ENCODE assay signal across 28 mouse cellular contexts in genomic region chr8:104059922-104060321, GRCm38 (mm10). TPM values are rescaled to one million over a fixed set of nuclear protein-coding genes. Genes with fewer than 3 reads are reported as not detected.
DNase-seq lines count a peak whose midpoint lies in the region; ATAC-seq lines count a peak whose summit lies in the region.
"Had no signal": no experiment of that assay in that cellular context is flagged by ENCODE, and none has a peak within 500 bp of the region (broad histone marks: within the 10 kb centered on the region; RNA-seq: fewer than 3 reads in every experiment).

No protein-coding gene starts in this region.

- no peak for ATAC-seq in kidney, embryonic 16.5 days (ENCODE audit: low FRiP score, low TSS enrichment)
- ATAC-seq in midbrain, embryonic 13.5 days, result no peak
- ATAC-seq in midbrain, embryonic 14.5 days (ENCODE audit: low FRiP score, low TSS enrichment), result no peak
- ATAC-seq in intestine, embryonic 16.5 days, result no peak
- ATAC-seq: forebrain, embryonic 14.5 days; forebrain, postnatal 0 days; hindbrain, embryonic 16.5 days; Patski had no signal

- H3K9ac ChIP-seq in kidney, embryonic 16.5 days (replicated peaks; ENCODE audit: low read length), result no peak overlapping the region
- no peak overlapping the region for H3K9ac ChIP-seq in midbrain, embryonic 13.5 days (replicated peaks)
- no peak overlapping the region for H3K9ac ChIP-seq in midbrain, embryonic 14.5 days (replicated peaks; ENCODE audit: low read length)
- H3K9ac ChIP-seq in intestine, embryonic 16.5 days (ENCODE audit: low read depth, low read length), result no peak overlapping the region
- H3K9ac ChIP-seq: embryonic facial prominence, embryonic 12.5 days; embryonic facial prominence, embryonic 15.5 days; forebrain, postnatal 0 days; heart, embryonic 12.5 days; heart, embryonic 15.5 days; hindbrain, embryonic 12.5 days had no signal

- H3K4me1 ChIP-seq in kidney, embryonic 16.5 days (ENCODE audit: insufficient read depth, low read length), result peaks cover 11% of the 10 kb centered on the region
- peaks cover 38% of the 10 kb centered on the region for H3K4me1 ChIP-seq in midbrain, embryonic 13.5 days (replicated peaks)
- H3K4me1 ChIP-seq in midbrain, embryonic 14.5 days (ENCODE audit: control insufficient read depth, insufficient read depth, low read length), result peaks cover 18% of the 10 kb centered on the region
- peaks cover 32% of the 10 kb centered on the region for H3K4me1 ChIP-seq in intestine, embryonic 16.5 days (ENCODE audit: control insufficient read depth, insufficient read depth, low read length)
- H3K4me1 ChIP-seq: heart, embryonic 12.5 days; heart, embryonic 15.5 days had no signal

- no peaks in the 10 kb centered on the region for H3K9me3 ChIP-seq in kidney, embryonic 16.5 days (ENCODE audit: low read length)
- no peaks in the 10 kb centered on the region for H3K9me3 ChIP-seq in midbrain, embryonic 13.5 days
- no peaks in the 10 kb centered on the region for H3K9me3 ChIP-seq in midbrain, embryonic 14.5 days (ENCODE audit: control insufficient read depth, low read length)
- no peaks in the 10 kb centered on the region for H3K9me3 ChIP-seq in intestine, embryonic 16.5 days (ENCODE audit: control insufficient read depth, low read length)
- H3K9me3 ChIP-seq: embryonic facial prominence, embryonic 12.5 days; embryonic facial prominence, embryonic 15.5 days; heart, embryonic 12.5 days; heart, embryonic 15.5 days; hindbrain, embryonic 12.5 days had no signal

- 66% methylated on average over 5 of the region's 5 CpGs for WGBS in kidney, embryonic 16.5 days
- WGBS in midbrain, embryonic 13.5 days, result 71% methylated on average over 5 of the region's 5 CpGs
- WGBS in midbrain, embryonic 14.5 days, result 58% methylated on average over 5 of the region's 5 CpGs
- WGBS in intestine, embryonic 16.5 days, result 48% methylated on average over 5 of the region's 5 CpGs

- no peak overlapping the region for H3K4me2 ChIP-seq in kidney, embryonic 16.5 days (replicated peaks; ENCODE audit: low read depth, low read length)
- H3K4me2 ChIP-seq in midbrain, embryonic 13.5 days (replicated peaks), result no peak overlapping the region
- H3K4me2 ChIP-seq in midbrain, embryonic 14.5 days (ENCODE audit: low read length), result no peak overlapping the region
- H3K4me2 ChIP-seq in intestine, embryonic 16.5 days (ENCODE audit: low read depth, low read length), result no peak overlapping the region
- H3K4me2 ChIP-seq: embryonic facial prominence, embryonic 12.5 days; embryonic facial prominence, embryonic 15.5 days; heart, embryonic 12.5 days; heart, embryonic 15.5 days; hindbrain, embryonic 12.5 days had no signal

- no peak overlapping the region for H3K27ac ChIP-seq in kidney, embryonic 16.5 days (ENCODE audit: low read length)
- 0 out of 2 replicates have a peak overlapping the region, but pooled peaks have one; percentile 11 for H3K27ac ChIP-seq in midbrain, embryonic 13.5 days
- no peak overlapping the region; the same call in 1 of the 2 replicates for H3K27ac ChIP-seq in midbrain, embryonic 14.5 days (replicated peaks; ENCODE audit: low read depth, low read length)
- peak overlapping the region; percentile 84 for H3K27ac ChIP-seq in intestine, embryonic 16.5 days (ENCODE audit: low read length)
- H3K27ac ChIP-seq: embryonic facial prominence, embryonic 12.5 days; embryonic facial prominence, embryonic 15.5 days; gastrocnemius, adult 2 months; heart, embryonic 15.5 days; hindbrain, embryonic 12.5 days had no signal

- intact Hi-C loops in heart, postnatal 14 days (cut with DNase I), result no loop called here

- H3K36me3 ChIP-seq in kidney, embryonic 16.5 days (ENCODE audit: insufficient read depth, low read length), result no peaks in the 10 kb centered on the region
- H3K36me3 ChIP-seq in midbrain, embryonic 13.5 days, result no peaks in the 10 kb centered on the region
- no peaks in the 10 kb centered on the region for H3K36me3 ChIP-seq in midbrain, embryonic 14.5 days (ENCODE audit: control insufficient read depth, insufficient read depth, low read length)
- no peaks in the 10 kb centered on the region for H3K36me3 ChIP-seq in intestine, embryonic 16.5 days (ENCODE audit: control insufficient read depth, insufficient read depth, low read length)
- H3K36me3 ChIP-seq: embryonic facial prominence, embryonic 12.5 days; embryonic facial prominence, embryonic 15.5 days; G1E; heart, embryonic 12.5 days; heart, embryonic 15.5 days; hindbrain, embryonic 12.5 days had no signal

- no peaks in the 10 kb centered on the region for H3K27me3 ChIP-seq in kidney, embryonic 16.5 days (ENCODE audit: insufficient read depth, low read length)
- H3K27me3 ChIP-seq in midbrain, embryonic 13.5 days, result 0 out of 2 replicates have a peak, but pooled peaks cover 4% of the 10 kb centered on the region
- no peaks in the 10 kb centered on the region for H3K27me3 ChIP-seq in midbrain, embryonic 14.5 days (ENCODE audit: control insufficient read depth, insufficient read depth, low read length)
- H3K27me3 ChIP-seq in intestine, embryonic 16.5 days (replicated peaks; ENCODE audit: control insufficient read depth, insufficient read depth, low read length), result no peaks in the 10 kb centered on the region
- H3K27me3 ChIP-seq: embryonic facial prominence, embryonic 12.5 days; embryonic facial prominence, embryonic 15.5 days; heart, embryonic 15.5 days; hindbrain, embryonic 12.5 days; Patski had no signal

- no peak overlapping the region for H3K4me3 ChIP-seq in kidney, embryonic 16.5 days (ENCODE audit: low read length)
- no peak overlapping the region for H3K4me3 ChIP-seq in midbrain, embryonic 13.5 days (replicated peaks)
- no peak overlapping the region for H3K4me3 ChIP-seq in midbrain, embryonic 14.5 days (replicated peaks; ENCODE audit: low read depth, low read length)
- H3K4me3 ChIP-seq in intestine, embryonic 16.5 days (ENCODE audit: low read length), result no peak overlapping the region
- H3K4me3 ChIP-seq: embryonic facial prominence, embryonic 12.5 days; embryonic facial prominence, embryonic 15.5 days; gastrocnemius, adult 2 months; heart, embryonic 12.5 days; heart, embryonic 15.5 days; hindbrain, embryonic 12.5 days had no signal

- peak; percentile 72 for DNase-seq in heart, adult 11 months
- DNase-seq in heart, postnatal 14 days, result no peak
- DNase-seq in kidney, postnatal 10 days, result peak; percentile 3
- no peak for DNase-seq in midbrain, embryonic 14.5 days
- no peak for DNase-seq in layer of hippocampus, adult 9-11 months
- DNase-seq: adrenal gland, postnatal 10 days; cerebellum, adult 11 months; cerebellum, adult 2 months; cerebellum, adult 9-11 months; forebrain, postnatal 0 days; gastrocnemius, adult 2 months; gastrocnemius, postnatal 14 days; heart, adult 18-20 months; heart, postnatal 10 days; heart, postnatal 4 days had no signal

RNA-seq across cellular contexts. Expression of gene Cdh5, which starts 41.5 kb away (rescaled TPM):
- total RNA-seq in heart, postnatal 14 days (2021), result 100 to 1,000 TPM; 234 to 242 TPM
- polyA plus RNA-seq in kidney, embryonic 16.5 days (2015; fragmentation: Nextera tagmentation; extraction: Ambion mirVana), result 38.1 and 42.2 TPM in 2 replicates
- 12.8 TPM in 2 replicates for polyA plus RNA-seq in midbrain, embryonic 13.5 days (2015; fragmentation: Nextera tagmentation; extraction: Ambion mirVana)
- polyA plus RNA-seq in midbrain, embryonic 14.5 days (2014; fragmentation: Nextera tagmentation; extraction: Ambion mirVana), result 5.3 and 12.7 TPM in 2 replicates
- polyA plus RNA-seq in intestine, embryonic 16.5 days (2015; fragmentation: Nextera tagmentation; extraction: Ambion mirVana), result 17.8 and 19.7 TPM in 2 replicates
- total RNA-seq: common myeloid progenitor, adult 5-6 weeks had no signal
- polyA plus RNA-seq: G1E, Patski had no signal

Comparison
In these comparisons a context has a peak if more than half of its experiments do, and no peak if none do; other contexts are left out.
1. DNase-seq: peak in heart, adult 11 months (single experiment) and kidney, postnatal 10 days (single experiment); none in heart, postnatal 14 days (0 of 2), midbrain, embryonic 14.5 days (single experiment) and layer of hippocampus, adult 9-11 months (single experiment).
2. H3K27ac ChIP-seq: peak in midbrain, embryonic 13.5 days (single experiment) and intestine, embryonic 16.5 days (single experiment); none in kidney, embryonic 16.5 days (single experiment) and midbrain, embryonic 14.5 days (single experiment).